Mouse (Mus musculus) olfactory bulb, adult 2 months (tissue): ENCODE measurements around the gene Gm45261. TPM values are rescaled to one million over a fixed set of nuclear protein-coding genes. Genes with fewer than 3 reads are reported as not detected.

Source experiments
- H3K27ac ChIP-seq: fragments of 200-500 bp; 2 replicates; pipeline ENCODE4 v1.5.1; 2012; ENCODE audit warnings: low read depth, low read length; ENCODE audit not compliant: insufficient read depth
- H3K4me1 ChIP-seq: fragments of 200-500 bp; 2 replicates; pipeline ENCODE4 v1.6.1; 2012; ENCODE audit warnings: low read length; ENCODE audit not compliant: control insufficient read depth, insufficient read depth
- H3K4me3 ChIP-seq: fragments of 200-500 bp; 2 replicates; pipeline ENCODE4 v1.5.1; 2012; ENCODE audit warnings: mild to moderate bottlenecking, low read depth, low read length, moderate library complexity; ENCODE audit not compliant: insufficient read depth
- CTCF ChIP-seq: fragments of 200-500 bp; IDR thresholded peaks from 2 replicates; pipeline ENCODE4 v1.5.1; 2012; ENCODE audit warnings: low read depth, mild to moderate bottlenecking, low read length, moderate library complexity; ENCODE audit not compliant: insufficient read depth
- POLR2A ChIP-seq: fragments of 200-500 bp; IDR thresholded peaks from 2 replicates; pipeline ENCODE4 v1.6.1; 2012; ENCODE audit warnings: mild to moderate bottlenecking, low read depth, low read length, moderate library complexity; ENCODE audit not compliant: insufficient read depth
- WGBS: fragments of 180-500 bp; shearing (Covaris S2); methylation state at CpG from one replicate; pipeline ENCODE4 v1.1.7; 2018; 5-methylcytosine and 5-hydroxymethylcytosine counted together
- polyA plus RNA-seq: library from polyadenylated mRNA; stranded (reverse); fragments of >200 nt; gene quantifications from 2 replicates; pipeline ENCODE4 v1.2.4, GENCODE M21; 2012; ENCODE audit warnings: low replicate concordance; ENCODE audit not compliant: missing spikeins, insufficient read depth, insufficient read length

The Gm45261 gene
- polyA plus RNA-seq, 1 experiment = not detected

- TF ChIP-seq POLR2A = no peak
- no peak for TF ChIP-seq CTCF
- no peak overlapping the region for H3K27ac ChIP-seq
- H3K4me3 ChIP-seq = no peak overlapping the region
- H3K4me1 ChIP-seq = no peaks in the 10 kb centered on the region
- WGBS = 56% methylated on average over 1 of the region's 1 CpGs
These were observed 1.3 kb downstream of the Gm45261 start for GRCm38 (mm10) chr1:80459923-80460322.

- H3K4me1 ChIP-seq = no peaks in the 10 kb centered on the region
- H3K4me3 ChIP-seq = no peak overlapping the region
- no peak overlapping the region for H3K27ac ChIP-seq
- no peak for TF ChIP-seq POLR2A
- TF ChIP-seq CTCF = no peak
These were observed 1.8 kb downstream of the Gm45261 start for GRCm38 (mm10) chr1:80459477-80459876.

- 73% methylated on average over 2 of the region's 2 CpGs for WGBS
- no peak for TF ChIP-seq CTCF
- no peak for TF ChIP-seq POLR2A
These were observed 7.3 kb downstream of the Gm45261 start for GRCm38 (mm10) chr1:80453971-80454370.

GRCm38 (mm10) chr1:80451914-80452549 lies 9.2 kb downstream of the Gm45261 start:
- no peak for TF ChIP-seq POLR2A
- no peak overlapping the region for H3K4me3 ChIP-seq
- no peak overlapping the region for H3K27ac ChIP-seq
- WGBS = 76% methylated on average over 1 of the region's 1 CpGs
- H3K4me1 ChIP-seq = no peaks in the 10 kb centered on the region

More at GRCm38 (mm10) chr1:80453971-80454370, 7.3 kb downstream of the Gm45261 start:
- Histone ChIP-seq H3K27ac (no peak overlapping the region), H3K4me1 (no peaks in the 10 kb centered on the region), H3K4me3 (no peak overlapping the region)

DNA sequence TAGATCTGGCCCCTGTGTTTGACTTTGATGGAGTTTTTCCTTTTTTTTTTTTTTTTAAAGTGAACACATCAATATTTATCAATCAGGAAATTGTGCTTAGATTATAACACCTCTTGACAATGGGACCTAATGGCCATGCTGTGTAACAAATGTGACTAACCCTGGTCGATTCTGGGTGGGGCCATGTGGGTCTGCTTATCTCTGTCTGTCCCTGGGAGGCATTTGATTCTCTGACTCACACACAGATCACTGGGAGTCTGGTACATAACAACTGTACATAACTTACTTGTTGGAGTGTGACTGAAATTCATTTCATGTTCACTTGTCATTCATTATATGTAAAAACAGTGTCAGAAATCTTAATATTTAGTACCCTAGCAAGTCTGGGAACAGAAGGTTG lies 13.7 kb downstream of the Gm45261 start:
- Histone ChIP-seq H3K27ac (no peak overlapping the region), H3K4me1 (no peaks in the 10 kb centered on the region), H3K4me3 (no peak overlapping the region)
- 71% methylated on average over 1 of the region's 1 CpGs for WGBS
- TF ChIP-seq CTCF (no peak), POLR2A (no peak)

DNA sequence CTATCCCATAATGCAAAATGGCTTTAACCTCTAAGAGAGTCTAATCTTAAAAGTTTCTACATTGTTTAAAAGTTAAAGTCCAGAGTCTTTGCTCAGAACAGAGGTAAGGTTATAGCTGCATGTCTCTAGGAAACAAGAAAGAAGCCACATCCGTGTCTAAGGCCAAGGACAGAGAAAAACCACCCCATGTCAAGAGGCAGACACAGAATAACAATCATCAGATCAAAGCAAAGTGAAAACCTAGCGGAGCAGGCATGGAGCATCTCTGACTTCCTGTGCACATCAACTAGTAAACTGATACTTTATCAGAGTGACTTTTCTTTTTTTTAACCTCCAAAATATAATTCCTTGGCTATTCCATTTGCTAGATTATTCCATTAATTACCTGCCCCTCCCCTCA lies 20.3 kb downstream of the Gm45261 start:
- no peak overlapping the region for H3K4me3 ChIP-seq
- no peaks in the 10 kb centered on the region for H3K4me1 ChIP-seq
- TF ChIP-seq CTCF (no peak), POLR2A (no peak)
- WGBS = 77% methylated on average over 2 of the region's 2 CpGs
- no peak overlapping the region for H3K27ac ChIP-seq

- no peak for TF ChIP-seq CTCF
- no peak for TF ChIP-seq POLR2A
- H3K27ac ChIP-seq = no peak overlapping the region
- 82% methylated on average over 2 of the region's 2 CpGs for WGBS
- H3K4me3 ChIP-seq = no peak overlapping the region
- H3K4me1 ChIP-seq = no peaks in the 10 kb centered on the region
These were observed 22.7 kb downstream of the Gm45261 start for GRCm38 (mm10) chr1:80438506-80438905.

- no peak for TF ChIP-seq POLR2A
- no peak for TF ChIP-seq CTCF
- no peaks in the 10 kb centered on the region for H3K4me1 ChIP-seq
- 88% methylated on average over 1 of the region's 1 CpGs for WGBS
- H3K4me3 ChIP-seq = no peak overlapping the region
- no peak overlapping the region for H3K27ac ChIP-seq
These were observed 33.3 kb downstream of the Gm45261 start for GRCm38 (mm10) chr1:80427946-80428345.

DNA sequence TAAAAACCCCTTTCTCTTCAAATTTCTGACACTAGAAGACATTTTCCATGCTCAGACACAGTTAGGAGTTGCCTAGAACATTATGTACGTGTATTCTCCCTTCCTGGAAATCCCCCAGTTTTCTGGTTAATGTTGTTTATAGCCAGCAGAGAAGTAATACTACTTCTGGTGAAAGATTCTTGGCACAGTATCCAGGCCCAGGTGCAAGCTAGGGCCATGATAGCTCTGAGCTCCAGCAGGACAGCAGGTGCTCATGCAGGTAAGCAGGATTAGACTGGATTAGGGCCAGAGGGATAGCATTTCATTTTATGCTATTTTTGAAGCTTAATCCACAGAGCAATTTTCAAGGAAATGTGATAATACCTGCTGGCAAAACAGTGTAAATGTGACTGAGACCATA lies 33.8 kb downstream of the Gm45261 start:
- WGBS = 71% methylated on average over 1 of the region's 1 CpGs
- no peak overlapping the region for H3K4me3 ChIP-seq
- no peak overlapping the region for H3K27ac ChIP-seq
- TF ChIP-seq POLR2A (no peak), CTCF (no peak)
- H3K4me1 ChIP-seq = no peaks in the 10 kb centered on the region

DNA sequence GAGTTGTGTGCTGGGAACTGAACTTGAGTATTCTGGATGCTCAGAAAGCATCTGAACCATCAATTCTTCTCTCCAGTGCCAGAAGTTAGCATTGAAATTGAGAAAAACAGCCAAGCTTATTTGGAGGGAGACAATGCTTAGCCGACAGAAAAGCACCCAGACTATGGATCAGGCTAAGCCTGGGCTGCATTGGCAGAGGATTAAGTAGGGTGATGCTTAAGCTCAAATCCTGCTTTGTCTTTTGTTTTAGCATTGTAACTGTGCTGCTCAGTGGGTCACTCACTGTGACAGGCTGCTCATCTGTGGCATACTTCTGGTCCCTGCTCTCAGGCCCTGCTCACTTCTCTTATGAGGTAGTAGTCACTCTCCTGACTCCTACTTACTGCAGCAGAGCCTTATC lies 36.6 kb downstream of the Gm45261 start:
- 49% methylated on average over 1 of the region's 1 CpGs for WGBS
- Histone ChIP-seq H3K4me3 (no peak overlapping the region), H3K4me1 (no peaks in the 10 kb centered on the region), H3K27ac (no peak overlapping the region)
- TF ChIP-seq CTCF = no peak
